Mouse (Mus musculus) layer of hippocampus, adult 2 months (tissue): ENCODE measurements around the gene Ush1g. TPM values are rescaled to one million over a fixed set of nuclear protein-coding genes. Genes with fewer than 3 reads are reported as not detected.

ENCODE experiments used
- DNase-seq, 2 experiments: peaks; one replicate each; pipeline ENCODE4 v3.0.0; 2022; ENCODE audit warnings: low spot score in 2 of 2
- H3K27ac ChIP-seq: fragments of 200-600 bp; 2 replicates; pipeline ENCODE4 v1.8.1; 2022
- H3K4me3 ChIP-seq: fragments of 200-600 bp; 2 replicates; pipeline ENCODE4 v1.8.1; 2022; ENCODE audit warnings: mild to moderate bottlenecking
- CTCF ChIP-seq: fragments of 200-600 bp; conservative IDR thresholded peaks from 2 replicates; pipeline ENCODE4 v1.8.1; 2022; ENCODE audit warnings: antibody characterized with exemption, mild to moderate bottlenecking, moderate library complexity
- total RNA-seq, 2 experiments: library from RNA; stranded (reverse); gene quantifications; 2 replicates each; pipeline ENCODE4 v1.2.3; 2021

Gene Ush1g
- total RNA-seq, 2 experiments from 2014 or later = 0.37 to 0.64 TPM

- DNase-seq = no peak
- Histone ChIP-seq H3K4me3 (no peak overlapping the region), H3K27ac (no peak overlapping the region)
- TF ChIP-seq CTCF = no peak
These were observed 2.0 kb downstream of the Ush1g start for GRCm38 (mm10) chr11:115319704-115320383.

- TF ChIP-seq CTCF = no peak
- no peak overlapping the region for H3K4me3 ChIP-seq
- no peak overlapping the region for H3K27ac ChIP-seq
- DNase-seq = no peak
These were observed 3.4 kb downstream of the Ush1g start for GRCm38 (mm10) chr11:115318245-115319027.

DNA sequence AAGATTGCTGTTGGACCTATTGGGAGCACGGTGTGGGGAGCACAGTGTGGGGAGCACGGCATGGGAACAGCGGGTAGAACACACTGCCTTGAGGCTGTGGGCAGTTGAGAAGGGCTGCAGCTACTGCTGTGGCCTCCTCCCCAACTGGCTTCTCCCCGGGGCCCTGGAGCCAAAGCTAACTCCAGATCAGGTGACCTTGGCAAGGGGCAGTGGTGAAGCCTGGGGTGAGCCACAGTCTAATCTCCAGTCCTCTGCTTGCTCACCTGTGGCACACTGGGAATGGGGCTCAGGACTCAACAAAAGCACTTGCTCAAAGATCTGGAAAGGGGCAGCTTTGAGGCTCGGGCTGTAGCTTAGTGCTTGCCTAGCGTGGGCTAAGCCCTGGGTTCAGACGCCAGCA is 4.6 kb downstream of the Ush1g start:
- no peak for DNase-seq
- Histone ChIP-seq H3K4me3 (no peak overlapping the region), H3K27ac (no peak overlapping the region)
- no peak for TF ChIP-seq CTCF

- Histone ChIP-seq H3K27ac (no peak overlapping the region), H3K4me3 (no peak overlapping the region)
- no peak for DNase-seq
- TF ChIP-seq CTCF = peak; percentile 59
These were observed 7.6 kb downstream of the Ush1g start for GRCm38 (mm10) chr11:115314249-115314648.

DNA sequence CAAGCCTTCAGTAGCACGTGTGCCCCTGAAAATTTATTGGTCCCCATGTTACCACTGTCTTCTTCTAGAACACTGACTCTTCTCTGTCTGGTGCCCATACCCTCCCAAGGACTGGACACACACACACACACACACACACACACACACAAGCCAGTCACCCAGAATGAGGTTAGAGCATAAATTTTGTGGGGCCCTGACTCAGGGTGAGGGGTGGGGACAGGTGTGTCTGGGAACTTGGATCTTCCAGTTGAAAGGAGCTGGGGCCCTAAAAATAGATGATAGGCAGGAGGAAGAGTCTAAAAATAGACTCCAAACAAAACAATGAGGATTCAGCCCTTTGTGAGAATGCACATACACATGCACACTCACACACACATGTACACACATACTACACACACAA is 13.1 kb downstream of the Ush1g start:
- no peak for TF ChIP-seq CTCF

DNA sequence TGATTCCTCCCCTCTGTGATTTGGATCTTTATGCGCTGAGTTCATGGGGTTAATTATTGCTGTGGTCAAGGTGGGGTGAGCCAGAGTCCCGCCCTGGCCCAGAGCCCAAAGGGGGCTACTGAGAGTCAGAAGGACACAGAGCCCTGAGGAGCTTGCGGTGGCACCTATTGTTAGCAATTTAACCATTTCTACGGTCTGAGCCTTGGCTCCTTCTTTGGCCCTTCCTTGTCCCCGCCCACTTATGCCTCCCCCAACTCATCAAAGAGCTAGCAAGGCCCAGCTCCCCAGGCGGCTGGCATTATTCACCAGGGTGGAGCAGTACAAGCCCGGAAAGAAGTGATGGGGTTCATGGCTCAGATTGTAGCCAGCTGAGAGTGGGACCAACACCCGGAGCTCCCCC is 15.0 kb downstream of the Ush1g start, which contains the start of gene Otop2:
Gene Otop2 (plus strand): TSS at position 301 of the 400 bp plus-strand sequence.
- H3K27ac ChIP-seq = no peak within 1 kb of the TSS
- H3K4me3 ChIP-seq = no peak within 1 kb of the TSS
- no peak for TF ChIP-seq CTCF
- DNase-seq = no peak

More for the DNA sequence above, 13.1 kb downstream of the Ush1g start:
- DNase-seq = no peak
- Histone ChIP-seq H3K4me3 (no peak overlapping the region), H3K27ac (no peak overlapping the region)

DNA sequence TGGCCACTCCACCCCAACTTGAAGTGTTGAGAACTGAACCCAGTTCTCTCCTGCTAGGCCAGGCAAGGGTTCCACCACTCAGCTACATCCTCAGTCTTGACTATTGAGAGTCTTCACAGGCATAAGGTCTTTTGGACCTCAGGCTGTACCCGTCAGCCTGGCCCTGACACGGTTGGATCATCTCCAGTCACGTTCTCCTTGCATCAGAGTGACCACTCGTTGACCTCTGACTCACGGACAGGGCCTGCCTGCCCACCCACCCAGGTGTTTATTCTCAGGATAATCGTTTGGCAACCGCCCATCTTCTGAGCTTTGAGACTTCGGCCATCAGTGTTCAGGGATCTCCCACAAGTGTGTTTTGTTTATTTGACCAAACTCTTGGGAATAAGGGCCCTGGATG is 18.7 kb downstream of the Ush1g start:
- no peak overlapping the region for H3K4me3 ChIP-seq
- no peak for DNase-seq
- no peak overlapping the region for H3K27ac ChIP-seq
- no peak for TF ChIP-seq CTCF

DNA sequence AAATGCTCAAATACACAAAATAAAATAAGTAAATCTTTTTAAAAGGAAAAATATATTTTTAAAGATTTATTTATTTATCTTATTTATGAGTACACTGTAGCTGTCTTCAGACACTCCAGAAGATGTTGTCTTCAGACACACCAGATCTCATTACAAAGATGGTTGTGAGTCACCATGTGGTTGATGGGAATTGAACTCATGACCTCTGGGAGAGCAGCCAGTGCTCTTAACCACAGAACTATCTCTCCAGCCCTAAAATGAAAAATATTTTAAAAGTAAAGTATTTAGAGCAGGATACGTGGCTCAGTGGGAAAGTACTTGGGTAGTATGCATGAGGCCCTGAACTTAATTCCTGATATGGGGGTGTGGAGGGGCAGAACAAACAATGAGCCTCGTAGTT is 20.5 kb downstream of the Ush1g start:
- Histone ChIP-seq H3K4me3 (no peak overlapping the region), H3K27ac (no peak overlapping the region)
- no peak for DNase-seq
- no peak for TF ChIP-seq CTCF

- TF ChIP-seq CTCF = no peak
- no peak for DNase-seq
- H3K4me3 ChIP-seq = no peak overlapping the region
- H3K27ac ChIP-seq = no peak overlapping the region
These were observed 21.1 kb downstream of the Ush1g start for GRCm38 (mm10) chr11:115300745-115301144.

- Histone ChIP-seq H3K4me3 (no peak overlapping the region), H3K27ac (peak overlapping the region; percentile 75; the same call in 1 of the 2 replicates)
- TF ChIP-seq CTCF = no peak
- DNase-seq = no peak
These were observed 23.7 kb downstream of the Ush1g start for GRCm38 (mm10) chr11:115298160-115298559.

GRCm38 (mm10) chr11:115297214-115297826 is 24.5 kb downstream of the Ush1g start, which contains the start of gene Fads6:
Gene Fads6, minus strand, starts transcription at chr11:115297663.
- TF ChIP-seq CTCF = peak; percentile 67
- H3K4me3 ChIP-seq = peak within 1 kb of the TSS; percentile 70
- DNase-seq = peak; percentile 66 to 72
- peak within 1 kb of the TSS; percentile 75 for H3K27ac ChIP-seq

- no peak for TF ChIP-seq CTCF
- Histone ChIP-seq H3K27ac (peak overlapping the region; percentile 75), H3K4me3 (peak overlapping the region; percentile 70)
- DNase-seq = no peak
These were observed 25.2 kb downstream of the Ush1g start for GRCm38 (mm10) chr11:115296471-115297210.

DNA sequence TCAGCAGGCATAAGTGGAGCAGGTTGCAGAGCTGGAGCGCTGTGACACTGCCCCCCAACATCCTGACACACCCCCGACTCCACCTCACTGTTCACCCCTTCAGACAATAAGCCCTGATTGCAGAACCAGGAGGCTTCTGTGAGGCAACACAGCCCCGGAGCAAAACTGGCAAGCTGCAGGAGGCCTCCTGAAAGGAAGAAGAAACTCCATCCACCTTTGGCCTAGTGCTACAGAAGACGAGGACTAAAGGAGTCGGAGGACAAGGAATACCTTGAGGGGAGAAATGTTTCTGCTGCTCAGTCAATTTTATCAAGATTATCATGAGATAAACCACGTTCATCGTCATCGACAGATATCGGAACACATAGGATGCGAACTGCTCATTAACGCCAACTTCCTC is 25.9 kb downstream of the Ush1g start:
- DNase-seq = no peak
- Histone ChIP-seq H3K4me3 (no peak overlapping the region), H3K27ac (no peak overlapping the region)
- TF ChIP-seq CTCF = no peak
